Mouse (Mus musculus): ENCODE results near the gene Nhej1. TPM values are rescaled to one million over a fixed set of nuclear protein-coding genes. Genes with fewer than 3 reads are reported as not detected.

Nhej1 gene
- polyA plus RNA-seq, 1 experiment, result 3.7 TPM

- Histone ChIP-seq H3K4me3 (ENCODE audit: low read depth, low read length) (peak overlapping the region; percentile 18), H3K4me1 (ENCODE audit: control insufficient read depth, insufficient read depth, low read length) (no peaks in the 10 kb centered on the region), H3K27me3 (ENCODE audit: control insufficient read depth, insufficient read depth, low read length, poor library complexity, severe bottlenecking) (peaks cover 24% of the 10 kb centered on the region), H3K9me3 (replicated peaks; ENCODE audit: control insufficient read depth, insufficient read depth, low read length, poor library complexity, severe bottlenecking) (no peaks in the 10 kb centered on the region), H3K36me3 (ENCODE audit: control insufficient read depth, insufficient read depth, low read length, poor library complexity, severe bottlenecking) (no peaks in the 10 kb centered on the region), H3K9ac (ENCODE audit: low read depth, poor library complexity, severe bottlenecking) (peak overlapping the region; percentile 24), H3K27ac (ENCODE audit: insufficient read depth, low read length) (no peak overlapping the region)
- TF ChIP-seq EP300 (IDR thresholded peaks at IDR 0.05; ENCODE audit: insufficient read depth, low read depth, low read length) (no peak), POLR2A (IDR thresholded peaks at IDR 0.05; ENCODE audit: insufficient read depth, low read length) (no peak), CTCF (IDR thresholded peaks at IDR 0.05; ENCODE audit: low read depth, low read length) (no peak)
These were observed 176.9 kb downstream of the Nhej1 start for GRCm38 (mm10) chr1:74947986-74948670.

DNA sequence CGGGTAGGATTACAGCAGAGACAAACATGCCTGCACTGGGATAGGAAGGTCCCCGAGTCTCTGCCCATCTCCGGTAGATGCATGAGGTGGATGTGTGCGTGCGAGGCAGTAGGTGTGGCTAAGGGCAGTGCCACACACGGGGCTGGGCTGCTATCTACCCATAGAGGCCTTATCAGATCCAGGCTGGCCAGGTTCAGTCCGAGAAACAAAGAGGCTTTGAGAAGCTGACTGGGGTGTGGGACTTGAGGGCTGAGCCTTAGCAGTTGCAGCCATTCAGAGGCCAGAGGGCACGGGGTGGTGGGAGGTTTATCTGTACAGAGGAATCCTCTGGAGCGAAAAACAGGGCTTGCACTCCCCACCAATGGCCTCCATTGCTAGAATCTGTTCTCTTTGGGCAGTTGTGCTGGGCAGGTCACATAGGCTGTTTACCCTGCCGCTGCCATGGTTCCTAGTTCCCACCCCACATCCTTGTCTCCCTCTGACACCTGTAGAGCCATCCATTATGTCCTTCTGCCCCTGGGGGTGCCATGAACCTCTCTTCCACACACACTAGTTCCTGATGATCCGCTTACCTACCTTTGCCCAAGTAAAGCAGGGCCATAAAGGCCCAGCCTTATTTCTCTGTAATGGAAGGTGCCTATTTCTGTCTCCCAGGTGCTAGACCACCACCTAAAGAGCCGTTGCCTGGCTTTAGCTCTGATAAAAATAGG is 183.2 kb downstream of the Nhej1 start:
- H3K27me3 ChIP-seq (ENCODE audit: control insufficient read depth, insufficient read depth, low read length, poor library complexity, severe bottlenecking), result peaks cover 3% of the 10 kb centered on the region
- no peaks in the 10 kb centered on the region for H3K9me3 ChIP-seq (replicated peaks; ENCODE audit: control insufficient read depth, insufficient read depth, low read length, poor library complexity, severe bottlenecking)
- H3K4me1 ChIP-seq (ENCODE audit: control insufficient read depth, insufficient read depth, low read length), result no peaks in the 10 kb centered on the region
- no peak overlapping the region for H3K4me3 ChIP-seq (ENCODE audit: low read depth, low read length)
- no peak overlapping the region for H3K27ac ChIP-seq (ENCODE audit: insufficient read depth, low read length)
- no peaks in the 10 kb centered on the region for H3K36me3 ChIP-seq (ENCODE audit: control insufficient read depth, insufficient read depth, low read length, poor library complexity, severe bottlenecking)
- no peak overlapping the region for H3K9ac ChIP-seq (ENCODE audit: low read depth, poor library complexity, severe bottlenecking)
- TF ChIP-seq POLR2A (IDR thresholded peaks at IDR 0.05; ENCODE audit: insufficient read depth, low read length) (no peak), CTCF (IDR thresholded peaks at IDR 0.05; ENCODE audit: low read depth, low read length) (no peak), EP300 (IDR thresholded peaks at IDR 0.05; ENCODE audit: insufficient read depth, low read depth, low read length) (no peak)

DNA sequence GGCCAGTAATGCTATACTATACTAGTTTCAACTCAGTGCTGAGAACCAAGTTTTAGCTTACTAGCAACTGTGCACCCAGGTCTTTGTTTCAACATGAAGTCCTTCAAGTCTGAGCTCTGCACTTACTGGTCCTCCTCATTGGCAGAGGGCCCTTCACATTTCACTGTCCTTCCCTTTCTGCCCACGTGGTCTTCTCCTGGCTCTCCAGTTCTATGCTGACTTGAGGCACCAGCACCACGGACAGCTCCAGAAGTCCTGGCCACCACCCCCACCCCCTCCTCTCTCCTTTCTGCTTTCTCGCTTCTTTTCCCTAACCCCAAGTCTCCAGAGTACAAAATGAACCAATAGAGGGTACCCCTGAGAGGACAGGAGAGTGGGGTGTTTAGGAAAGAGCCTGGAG is 185.2 kb downstream of the Nhej1 start:
- no peak overlapping the region for H3K4me3 ChIP-seq (ENCODE audit: low read depth, low read length)
- no peaks in the 10 kb centered on the region for H3K9me3 ChIP-seq (replicated peaks; ENCODE audit: control insufficient read depth, insufficient read depth, low read length, poor library complexity, severe bottlenecking)
- TF ChIP-seq EP300 (IDR thresholded peaks at IDR 0.05; ENCODE audit: insufficient read depth, low read depth, low read length) (no peak), POLR2A (IDR thresholded peaks at IDR 0.05; ENCODE audit: insufficient read depth, low read length) (no peak), CTCF (IDR thresholded peaks at IDR 0.05; ENCODE audit: low read depth, low read length) (no peak)
- H3K27ac ChIP-seq (ENCODE audit: insufficient read depth, low read length), result no peak overlapping the region
- H3K9ac ChIP-seq (ENCODE audit: low read depth, poor library complexity, severe bottlenecking), result no peak overlapping the region
- peaks cover 4% of the 10 kb centered on the region for H3K27me3 ChIP-seq (ENCODE audit: control insufficient read depth, insufficient read depth, low read length, poor library complexity, severe bottlenecking)
- no peaks in the 10 kb centered on the region for H3K36me3 ChIP-seq (ENCODE audit: control insufficient read depth, insufficient read depth, low read length, poor library complexity, severe bottlenecking)
- H3K4me1 ChIP-seq (ENCODE audit: control insufficient read depth, insufficient read depth, low read length), result no peaks in the 10 kb centered on the region

DNA sequence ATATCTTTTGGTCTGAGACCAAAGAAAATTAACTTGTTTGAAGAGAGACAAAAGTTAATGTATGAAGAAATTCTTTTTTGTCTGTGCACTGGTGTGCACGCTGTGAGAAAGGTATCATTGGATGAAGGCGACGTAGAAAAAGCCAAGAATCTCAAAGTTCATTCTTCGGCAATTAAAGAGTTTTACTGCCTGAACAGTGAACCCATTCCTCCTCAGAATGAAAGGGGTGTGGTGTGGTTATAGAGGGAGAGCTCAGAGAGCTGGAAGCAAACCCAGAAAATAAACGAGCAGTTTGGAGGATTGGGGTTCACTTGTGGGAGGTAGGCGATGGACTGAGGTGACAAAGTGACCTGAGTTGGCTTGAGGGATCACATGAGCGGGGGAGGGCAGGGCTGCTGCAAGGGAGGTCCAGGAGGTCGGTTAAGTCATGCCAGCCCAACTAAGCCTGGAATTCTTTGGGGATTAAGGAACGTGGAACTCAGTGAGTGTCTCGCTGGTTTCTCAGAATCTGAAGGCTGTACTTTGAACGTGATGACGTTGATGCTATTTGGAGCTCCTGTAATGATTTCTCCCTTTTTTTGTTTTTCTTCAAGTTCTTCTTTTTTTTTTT is 188.7 kb downstream of the Nhej1 start:
- Histone ChIP-seq H3K27me3 (ENCODE audit: control insufficient read depth, insufficient read depth, low read length, poor library complexity, severe bottlenecking) (peaks cover 4% of the 10 kb centered on the region), H3K4me3 (ENCODE audit: low read depth, low read length) (no peak overlapping the region), H3K4me1 (ENCODE audit: control insufficient read depth, insufficient read depth, low read length) (no peaks in the 10 kb centered on the region), H3K27ac (ENCODE audit: insufficient read depth, low read length) (no peak overlapping the region), H3K9ac (ENCODE audit: low read depth, poor library complexity, severe bottlenecking) (no peak overlapping the region), H3K9me3 (replicated peaks; ENCODE audit: control insufficient read depth, insufficient read depth, low read length, poor library complexity, severe bottlenecking) (no peaks in the 10 kb centered on the region), H3K36me3 (ENCODE audit: control insufficient read depth, insufficient read depth, low read length, poor library complexity, severe bottlenecking) (no peaks in the 10 kb centered on the region)
- no peak for TF ChIP-seq CTCF (IDR thresholded peaks at IDR 0.05; ENCODE audit: low read depth, low read length)
- TF ChIP-seq EP300 (IDR thresholded peaks at IDR 0.05; ENCODE audit: insufficient read depth, low read depth, low read length), result no peak
- TF ChIP-seq POLR2A (IDR thresholded peaks at IDR 0.05; ENCODE audit: insufficient read depth, low read length), result no peak

DNA sequence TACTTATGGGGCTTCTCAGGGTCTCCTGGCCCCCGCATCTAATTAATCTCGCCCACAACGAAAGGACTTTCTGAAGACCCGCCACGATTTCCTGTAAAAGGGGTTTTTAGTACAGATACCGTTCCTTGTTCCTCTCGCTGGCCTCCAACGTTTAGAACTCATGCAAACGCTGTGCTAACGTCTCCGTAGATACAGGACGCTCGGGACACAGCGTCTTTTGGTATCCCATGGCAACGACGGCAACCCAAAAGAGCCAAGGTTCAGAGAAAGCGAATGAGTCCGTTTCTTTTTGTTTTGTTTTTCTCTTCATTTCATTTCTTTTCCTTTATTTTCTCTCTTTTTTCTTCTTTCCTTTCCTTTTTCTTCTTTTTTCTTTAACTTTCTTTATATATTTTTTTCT is 189.6 kb downstream of the Nhej1 start, which contains the start of gene Cfap65:
Gene Cfap65 (minus strand): TSS at position 198 of the 400 bp plus-strand sequence.
- TF ChIP-seq CTCF (IDR thresholded peaks at IDR 0.05; ENCODE audit: low read depth, low read length), result no peak
- no peak for TF ChIP-seq EP300 (IDR thresholded peaks at IDR 0.05; ENCODE audit: insufficient read depth, low read depth, low read length)
- no peak for TF ChIP-seq POLR2A (IDR thresholded peaks at IDR 0.05; ENCODE audit: insufficient read depth, low read length)
- no peaks in the 10 kb centered on the region for H3K9me3 ChIP-seq (replicated peaks; ENCODE audit: control insufficient read depth, insufficient read depth, low read length, poor library complexity, severe bottlenecking)
- H3K27ac ChIP-seq (ENCODE audit: insufficient read depth, low read length), result no peak within 1 kb of the TSS
- H3K27me3 ChIP-seq (ENCODE audit: control insufficient read depth, insufficient read depth, low read length, poor library complexity, severe bottlenecking), result peaks cover 4% of the 10 kb centered on the region
- H3K4me3 ChIP-seq (ENCODE audit: low read depth, low read length), result peak within 1 kb of the TSS; percentile 10; the same call in 1 of the 2 replicates
- H3K9ac ChIP-seq (ENCODE audit: low read depth, poor library complexity, severe bottlenecking), result no peak within 1 kb of the TSS
- H3K4me1 ChIP-seq (ENCODE audit: control insufficient read depth, insufficient read depth, low read length), result no peaks in the 10 kb centered on the region
- H3K36me3 ChIP-seq (ENCODE audit: control insufficient read depth, insufficient read depth, low read length, poor library complexity, severe bottlenecking), result no peaks in the 10 kb centered on the region
